Mouse (Mus musculus): ENCODE results near the gene Ntrk3. TPM values are rescaled to one million over a fixed set of nuclear protein-coding genes. Genes with fewer than 3 reads are reported as not detected.

Gene Ntrk3
- polyA plus RNA-seq, 1 experiment from 2014 or later: 2.3 TPM

GRCm38 (mm10) chr7:78596556-78596955, 141.3 kb downstream of the Ntrk3 start:
- Histone ChIP-seq H3K4me2 (ENCODE audit: low read depth, low read length) (no peak overlapping the region), H3K4me3 (ENCODE audit: low read length) (no peak overlapping the region), H3K27ac (ENCODE audit: low read length) (no peak overlapping the region), H3K4me1 (ENCODE audit: control insufficient read depth, insufficient read depth, low read length) (no peaks in the 10 kb centered on the region), H3K9me3 (replicated peaks; ENCODE audit: control insufficient read depth, low read length) (no peaks in the 10 kb centered on the region), H3K9ac (ENCODE audit: low read length) (no peak overlapping the region), H3K36me3 (ENCODE audit: control insufficient read depth, insufficient read depth) (no peaks in the 10 kb centered on the region), H3K27me3 (ENCODE audit: control insufficient read depth, insufficient read depth, low read length) (peaks cover 24% of the 10 kb centered on the region)
- no peak for ATAC-seq (replicated peaks; ENCODE audit: extremely low read depth, insufficient read depth, low FRiP score)
- 49% methylated on average over 5 of the region's 5 CpGs for WGBS

GRCm38 (mm10) chr7:78595895-78596294, 141.9 kb downstream of the Ntrk3 start:
- ATAC-seq (replicated peaks; ENCODE audit: extremely low read depth, insufficient read depth, low FRiP score): peak; percentile 21; the same call in 1 of the 2 replicates

GRCm38 (mm10) chr7:78592948-78593347, 144.9 kb downstream of the Ntrk3 start:
- H3K4me3 ChIP-seq (ENCODE audit: low read length): no peak overlapping the region
- no peaks in the 10 kb centered on the region for H3K9me3 ChIP-seq (replicated peaks; ENCODE audit: control insufficient read depth, low read length)
- 71% methylated on average over 4 of the region's 4 CpGs for WGBS
- no peaks in the 10 kb centered on the region for H3K36me3 ChIP-seq (ENCODE audit: control insufficient read depth, insufficient read depth)
- no peak overlapping the region for H3K4me2 ChIP-seq (ENCODE audit: low read depth, low read length)
- no peaks in the 10 kb centered on the region for H3K4me1 ChIP-seq (ENCODE audit: control insufficient read depth, insufficient read depth, low read length)
- H3K27me3 ChIP-seq (ENCODE audit: control insufficient read depth, insufficient read depth, low read length): peaks cover 12% of the 10 kb centered on the region
- no peak overlapping the region for H3K9ac ChIP-seq (ENCODE audit: low read length)
- no peak overlapping the region for H3K27ac ChIP-seq (ENCODE audit: low read length)
- ATAC-seq (replicated peaks; ENCODE audit: extremely low read depth, insufficient read depth, low FRiP score): no peak

More at GRCm38 (mm10) chr7:78595895-78596294, 141.9 kb downstream of the Ntrk3 start:
- WGBS: 7% methylated on average over 4 of the region's 4 CpGs
- Histone ChIP-seq H3K4me2 (ENCODE audit: low read depth, low read length) (no peak overlapping the region), H3K36me3 (ENCODE audit: control insufficient read depth, insufficient read depth) (no peaks in the 10 kb centered on the region), H3K27me3 (ENCODE audit: control insufficient read depth, insufficient read depth, low read length) (peaks cover 24% of the 10 kb centered on the region), H3K9ac (ENCODE audit: low read length) (no peak overlapping the region), H3K27ac (ENCODE audit: low read length) (no peak overlapping the region), H3K4me1 (ENCODE audit: control insufficient read depth, insufficient read depth, low read length) (no peaks in the 10 kb centered on the region), H3K4me3 (ENCODE audit: low read length) (no peak overlapping the region), H3K9me3 (replicated peaks; ENCODE audit: control insufficient read depth, low read length) (no peaks in the 10 kb centered on the region)

- 58% methylated on average over 1 of the region's 1 CpGs for WGBS
- Histone ChIP-seq H3K9me3 (replicated peaks; ENCODE audit: control insufficient read depth, low read length) (no peaks in the 10 kb centered on the region), H3K4me2 (ENCODE audit: low read depth, low read length) (no peak overlapping the region)
These were observed 145.6 kb downstream of the Ntrk3 start for GRCm38 (mm10) chr7:78592172-78592571.

GRCm38 (mm10) chr7:78589766-78590165, 148.0 kb downstream of the Ntrk3 start:
- Histone ChIP-seq H3K36me3 (ENCODE audit: control insufficient read depth, insufficient read depth) (no peaks in the 10 kb centered on the region), H3K27me3 (ENCODE audit: control insufficient read depth, insufficient read depth, low read length) (peaks cover 17% of the 10 kb centered on the region), H3K4me2 (ENCODE audit: low read depth, low read length) (no peak overlapping the region), H3K4me1 (ENCODE audit: control insufficient read depth, insufficient read depth, low read length) (no peaks in the 10 kb centered on the region), H3K4me3 (ENCODE audit: low read length) (no peak overlapping the region), H3K9me3 (replicated peaks; ENCODE audit: control insufficient read depth, low read length) (no peaks in the 10 kb centered on the region), H3K27ac (ENCODE audit: low read length) (no peak overlapping the region), H3K9ac (ENCODE audit: low read length) (no peak overlapping the region)
- 45% methylated on average over 7 of the region's 7 CpGs for WGBS
- ATAC-seq (replicated peaks; ENCODE audit: extremely low read depth, insufficient read depth, low FRiP score): no peak

More at GRCm38 (mm10) chr7:78592172-78592571, 145.6 kb downstream of the Ntrk3 start:
- H3K36me3 ChIP-seq (ENCODE audit: control insufficient read depth, insufficient read depth): no peaks in the 10 kb centered on the region
- H3K4me1 ChIP-seq (ENCODE audit: control insufficient read depth, insufficient read depth, low read length): no peaks in the 10 kb centered on the region
- H3K27me3 ChIP-seq (ENCODE audit: control insufficient read depth, insufficient read depth, low read length): peaks cover 12% of the 10 kb centered on the region; the same call in 1 of the 2 replicates
- H3K4me3 ChIP-seq (ENCODE audit: low read length): no peak overlapping the region
- no peak overlapping the region for H3K9ac ChIP-seq (ENCODE audit: low read length)
- H3K27ac ChIP-seq (ENCODE audit: low read length): no peak overlapping the region
- no peak for ATAC-seq (replicated peaks; ENCODE audit: extremely low read depth, insufficient read depth, low FRiP score)

- no peak overlapping the region for H3K27ac ChIP-seq (ENCODE audit: low read length)
- H3K4me3 ChIP-seq (ENCODE audit: low read length): no peak overlapping the region
- WGBS: 23% methylated on average over 3 of the region's 3 CpGs
- H3K27me3 ChIP-seq (ENCODE audit: control insufficient read depth, insufficient read depth, low read length): peaks cover 41% of the 10 kb centered on the region
- no peak overlapping the region for H3K4me2 ChIP-seq (ENCODE audit: low read depth, low read length)
- no peaks in the 10 kb centered on the region for H3K36me3 ChIP-seq (ENCODE audit: control insufficient read depth, insufficient read depth)
- H3K9ac ChIP-seq (ENCODE audit: low read length): no peak overlapping the region
- H3K4me1 ChIP-seq (ENCODE audit: control insufficient read depth, insufficient read depth, low read length): no peaks in the 10 kb centered on the region
- no peak for ATAC-seq (replicated peaks; ENCODE audit: extremely low read depth, insufficient read depth, low FRiP score)
- no peaks in the 10 kb centered on the region for H3K9me3 ChIP-seq (replicated peaks; ENCODE audit: control insufficient read depth, low read length)
These were observed 151.0 kb downstream of the Ntrk3 start for GRCm38 (mm10) chr7:78586800-78587199.

GRCm38 (mm10) chr7:78585960-78586359, 151.9 kb downstream of the Ntrk3 start:
- Histone ChIP-seq H3K9me3 (replicated peaks; ENCODE audit: control insufficient read depth, low read length) (no peaks in the 10 kb centered on the region), H3K4me1 (ENCODE audit: control insufficient read depth, insufficient read depth, low read length) (no peaks in the 10 kb centered on the region), H3K9ac (ENCODE audit: low read length) (no peak overlapping the region), H3K27me3 (ENCODE audit: control insufficient read depth, insufficient read depth, low read length) (peaks cover 49% of the 10 kb centered on the region), H3K36me3 (ENCODE audit: control insufficient read depth, insufficient read depth) (no peaks in the 10 kb centered on the region), H3K4me3 (ENCODE audit: low read length) (no peak overlapping the region), H3K27ac (ENCODE audit: low read length) (no peak overlapping the region), H3K4me2 (ENCODE audit: low read depth, low read length) (no peak overlapping the region)
- ATAC-seq (replicated peaks; ENCODE audit: extremely low read depth, insufficient read depth, low FRiP score): no peak
- 48% methylated on average over 7 of the region's 7 CpGs for WGBS

GRCm38 (mm10) chr7:78584936-78585335, 152.9 kb downstream of the Ntrk3 start:
- H3K27me3 ChIP-seq (ENCODE audit: control insufficient read depth, insufficient read depth, low read length): peaks cover 59% of the 10 kb centered on the region
- no peak for ATAC-seq (replicated peaks; ENCODE audit: extremely low read depth, insufficient read depth, low FRiP score)
- WGBS: 59% methylated on average over 2 of the region's 2 CpGs

GRCm38 (mm10) chr7:78584499-78584898, 153.3 kb downstream of the Ntrk3 start:
- H3K4me2 ChIP-seq (ENCODE audit: low read depth, low read length): no peak overlapping the region
- no peaks in the 10 kb centered on the region for H3K4me1 ChIP-seq (ENCODE audit: control insufficient read depth, insufficient read depth, low read length)
- no peaks in the 10 kb centered on the region for H3K36me3 ChIP-seq (ENCODE audit: control insufficient read depth, insufficient read depth)
- H3K9ac ChIP-seq (ENCODE audit: low read length): no peak overlapping the region
- ATAC-seq (replicated peaks; ENCODE audit: extremely low read depth, insufficient read depth, low FRiP score): no peak
- no peaks in the 10 kb centered on the region for H3K9me3 ChIP-seq (replicated peaks; ENCODE audit: control insufficient read depth, low read length)
- H3K27me3 ChIP-seq (ENCODE audit: control insufficient read depth, insufficient read depth, low read length): peaks cover 63% of the 10 kb centered on the region
- 16% methylated on average over 3 of the region's 3 CpGs for WGBS
- H3K4me3 ChIP-seq (ENCODE audit: low read length): no peak overlapping the region
- no peak overlapping the region for H3K27ac ChIP-seq (ENCODE audit: low read length)

More at GRCm38 (mm10) chr7:78584936-78585335, 152.9 kb downstream of the Ntrk3 start:
- Histone ChIP-seq H3K4me3 (ENCODE audit: low read length) (no peak overlapping the region), H3K9me3 (replicated peaks; ENCODE audit: control insufficient read depth, low read length) (no peaks in the 10 kb centered on the region), H3K9ac (ENCODE audit: low read length) (no peak overlapping the region), H3K27ac (ENCODE audit: low read length) (no peak overlapping the region), H3K36me3 (ENCODE audit: control insufficient read depth, insufficient read depth) (no peaks in the 10 kb centered on the region), H3K4me2 (ENCODE audit: low read depth, low read length) (no peak overlapping the region), H3K4me1 (ENCODE audit: control insufficient read depth, insufficient read depth, low read length) (no peaks in the 10 kb centered on the region)
